Mouse (Mus musculus): Measurements from ENCODE around the gene Vat1l.

GRCm38 (mm10) chr8:114363656-114364055, 158.2 kb downstream of the Vat1l start:
- TF ChIP-seq POLR2A (IDR thresholded peaks at IDR 0.05; ENCODE audit: extremely low read depth, insufficient read depth, low read length) (no peak), CTCF (IDR thresholded peaks at IDR 0.05; ENCODE audit: low read depth, low read length) (no peak)

All from liver, adult 2 months (tissue).